Mouse (Mus musculus) liver, adult (tissue): ENCODE results near the gene Gm20661.

Experiments
- GATA4 ChIP-seq: IDR thresholded peaks from 2 replicates; pipeline ENCODE4 v1.6.1; 2014; ENCODE audit warnings: mild to moderate bottlenecking, low read length; ENCODE audit not compliant: insufficient replicate concordance

Gene Gm20661

GRCm38 (mm10) chr9:107960928-107961327 lies 21.9 kb upstream of the Gm20661 start:
- no peak for TF ChIP-seq GATA4

- TF ChIP-seq GATA4, result no peak
These were observed 21.5 kb upstream of the Gm20661 start for GRCm38 (mm10) chr9:107961351-107961762.

GRCm38 (mm10) chr9:107961881-107962280 lies 21.0 kb upstream of the Gm20661 start:
- TF ChIP-seq GATA4, result no peak

- no peak for TF ChIP-seq GATA4
These were observed 19.9 kb upstream of the Gm20661 start for GRCm38 (mm10) chr9:107962916-107963315.

GRCm38 (mm10) chr9:107963700-107964099 lies 19.2 kb upstream of the Gm20661 start:
- no peak for TF ChIP-seq GATA4

GRCm38 (mm10) chr9:107964681-107965080 lies 18.2 kb upstream of the Gm20661 start:
- TF ChIP-seq GATA4, result no peak

GRCm38 (mm10) chr9:107966676-107967075 lies 16.2 kb upstream of the Gm20661 start:
- no peak for TF ChIP-seq GATA4

GRCm38 (mm10) chr9:107967437-107967836 lies 15.4 kb upstream of the Gm20661 start:
- TF ChIP-seq GATA4, result no peak

- TF ChIP-seq GATA4, result no peak
These were observed 14.3 kb upstream of the Gm20661 start for GRCm38 (mm10) chr9:107968531-107968930.

GRCm38 (mm10) chr9:107970311-107970710 lies 12.5 kb upstream of the Gm20661 start:
- TF ChIP-seq GATA4, result no peak

- TF ChIP-seq GATA4, result no peak
These were observed 10.9 kb upstream of the Gm20661 start for GRCm38 (mm10) chr9:107971690-107972541.

GRCm38 (mm10) chr9:107974491-107975171 lies 8.2 kb upstream of the Gm20661 start:
- peak; percentile 77; the same call in 1 of the 2 replicates for TF ChIP-seq GATA4

- peak; percentile 97 for TF ChIP-seq GATA4
These were observed 7.2 kb upstream of the Gm20661 start, which contains the start of gene Uba7 for GRCm38 (mm10) chr9:107975399-107976386. TSS of gene Uba7 (plus strand) at chr9:107975505.

- no peak for TF ChIP-seq GATA4
These were observed 4.0 kb upstream of the Gm20661 start for GRCm38 (mm10) chr9:107978815-107979214.
